Mouse (Mus musculus) erythroblast, adult 5-6 weeks (primary cell): ENCODE data around the gene Gpn3. TPM values are rescaled to one million over a fixed set of nuclear protein-coding genes. Genes with fewer than 3 reads are reported as not detected.

ENCODE experiments used
- ATAC-seq: replicated peaks from 2 replicates; pipeline ENCODE4 v1.8.0; 2016; ENCODE audit warnings: moderate number of reproducible peaks, mild to moderate bottlenecking, moderate TSS enrichment, inconsistent platforms; ENCODE audit not compliant: poor library complexity, low FRiP score, severe bottlenecking
- total RNA-seq, 2 experiments: library from RNA; stranded (forward) in 1 of 2; stranded (reverse) in 1 of 2; fragments of 150-400 nt in 1 of 2; fragments of 200-764, 138-1000 nt in 1 of 2; gene quantifications; 2 replicates each; pipeline versions ENCODE4 v1.2.3 to v1.2.4; 2015 to 2017; ENCODE audit warnings: low replicate concordance in 2 of 2

Gpn3 gene
- total RNA-seq, 2 experiments from 2014 or later = 21.1 to 25.0 TPM

GRCm38 (mm10) chr5:122379374-122380155 is 7.9 kb downstream of the Gpn3 start:
- ATAC-seq = peak; percentile 94

DNA sequence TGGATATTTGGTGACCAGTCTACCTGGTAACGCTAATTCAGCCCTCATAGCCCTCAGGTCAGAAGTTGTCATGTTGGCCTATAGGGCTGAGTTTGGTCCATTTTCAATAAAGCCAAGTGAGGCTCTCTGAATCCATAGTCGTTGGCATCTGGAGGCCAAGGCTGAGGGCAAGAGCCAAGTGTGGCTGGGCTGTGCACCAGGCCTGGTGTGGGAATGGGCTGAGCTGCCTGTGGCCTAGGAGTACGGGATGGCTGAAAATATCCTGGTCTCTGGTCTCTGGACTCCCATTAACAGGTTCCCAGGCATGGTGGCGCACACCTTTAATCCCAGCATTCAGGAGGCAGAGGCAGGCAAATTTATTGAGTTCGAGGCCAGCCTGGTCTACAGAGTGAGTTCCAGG is 18.3 kb downstream of the Gpn3 start:
- ATAC-seq = no peak

GRCm38 (mm10) chr5:122390671-122391070 is 19.0 kb downstream of the Gpn3 start:
- ATAC-seq = no peak

- ATAC-seq = no peak
Observed at GRCm38 (mm10) chr5:122391178-122391785, 19.6 kb downstream of the Gpn3 start.

DNA sequence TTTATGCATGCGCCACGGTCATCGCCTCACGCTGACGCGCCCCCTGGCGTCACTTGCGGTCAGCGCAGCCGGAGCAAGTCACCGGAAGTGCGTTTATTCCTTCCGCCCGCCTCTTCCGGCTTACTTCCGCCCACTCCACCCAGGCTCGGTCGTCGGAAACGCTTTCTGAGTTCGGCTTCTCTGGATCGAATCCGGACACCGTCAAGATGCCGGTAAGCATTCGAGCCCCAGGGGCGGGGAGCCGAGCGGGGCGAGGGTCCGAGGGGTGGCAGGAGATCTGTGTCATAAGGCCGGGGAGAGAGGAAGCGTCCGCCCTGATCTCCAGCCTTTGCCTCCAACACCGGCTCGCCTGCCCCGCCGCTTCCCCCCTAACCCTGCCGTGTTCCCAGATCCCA is 20.1 kb downstream of the Gpn3 start, which contains the start of gene Arpc3:
Gene Arpc3, plus strand, starts transcription at position 93 of the 395 bp plus-strand sequence.
- peak; percentile 97 for ATAC-seq

- ATAC-seq = peak; percentile 38
Observed at GRCm38 (mm10) chr5:122392227-122393004, 20.7 kb downstream of the Gpn3 start.

GRCm38 (mm10) chr5:122393887-122394286 is 22.2 kb downstream of the Gpn3 start:
- peak; percentile 71 for ATAC-seq

DNA sequence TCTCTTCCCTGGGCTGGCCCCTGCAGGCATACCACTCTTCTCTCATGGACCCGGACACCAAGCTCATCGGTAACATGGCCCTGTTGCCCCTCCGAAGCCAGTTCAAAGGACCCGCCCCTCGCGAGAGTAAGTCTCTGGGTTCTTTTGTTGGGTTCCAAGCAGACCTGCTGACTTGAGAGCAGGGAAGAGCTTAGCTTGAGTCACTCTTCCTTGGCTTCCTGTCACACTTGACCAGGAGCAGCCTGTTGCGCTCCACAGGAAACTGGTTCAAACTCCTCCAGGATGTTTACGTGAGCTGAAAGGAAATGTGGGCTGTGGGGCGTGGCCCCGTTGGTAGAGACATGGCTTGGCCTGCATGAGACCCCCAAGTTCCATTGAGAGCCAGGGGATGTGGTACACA is 25.1 kb downstream of the Gpn3 start:
- ATAC-seq = no peak

DNA sequence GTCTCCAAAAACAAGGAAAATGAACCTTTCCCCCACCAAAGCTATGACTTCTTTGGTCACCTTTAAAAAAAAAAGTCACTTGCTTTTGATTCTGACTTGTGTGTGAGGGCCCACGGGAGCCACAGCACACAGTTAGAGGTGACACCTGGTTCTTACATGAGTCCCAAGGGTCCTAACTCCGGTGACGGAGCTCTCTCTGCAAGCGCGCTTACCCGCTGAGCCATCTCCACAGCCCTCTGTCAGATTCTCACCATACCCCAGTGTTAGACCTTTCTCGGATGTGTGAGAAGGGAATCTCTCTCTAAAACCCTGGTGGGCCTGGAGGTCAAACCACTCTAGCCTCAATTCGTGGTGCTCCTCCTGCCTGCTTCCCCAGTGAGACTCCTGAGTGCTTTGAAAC is 25.8 kb downstream of the Gpn3 start:
- no peak for ATAC-seq

GRCm38 (mm10) chr5:122399871-122400270 is 28.2 kb downstream of the Gpn3 start:
- no peak for ATAC-seq

GRCm38 (mm10) chr5:122400628-122401302 is 29.1 kb downstream of the Gpn3 start:
- ATAC-seq = peak; percentile 8; the same call in 1 of the 2 replicates

- ATAC-seq = peak; percentile 76
Observed at GRCm38 (mm10) chr5:122401303-122401640, 29.6 kb downstream of the Gpn3 start.

- ATAC-seq = no peak
Observed at GRCm38 (mm10) chr5:122402160-122402559, 30.5 kb downstream of the Gpn3 start.

GRCm38 (mm10) chr5:122402772-122403171 is 31.1 kb downstream of the Gpn3 start:
- no peak for ATAC-seq

DNA sequence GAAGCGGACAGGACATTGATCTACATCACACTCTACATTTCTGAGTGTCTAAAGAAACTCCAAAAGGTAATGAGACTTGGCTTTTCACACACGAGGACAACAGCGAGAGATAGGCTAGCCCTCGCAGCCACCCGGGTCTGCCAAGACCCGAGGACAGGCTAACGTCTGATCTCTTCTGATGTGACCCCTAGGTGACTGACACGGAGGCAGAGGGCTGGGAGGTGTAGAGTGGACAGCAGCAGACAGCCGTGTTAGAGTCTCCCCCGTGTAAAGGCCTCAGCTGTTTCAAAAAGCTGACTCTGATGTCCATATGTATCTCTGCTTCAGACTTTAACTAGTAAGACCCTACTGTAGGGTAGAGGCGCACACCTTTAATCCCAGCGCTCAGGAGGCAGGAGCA is 31.7 kb downstream of the Gpn3 start:
- no peak for ATAC-seq

DNA sequence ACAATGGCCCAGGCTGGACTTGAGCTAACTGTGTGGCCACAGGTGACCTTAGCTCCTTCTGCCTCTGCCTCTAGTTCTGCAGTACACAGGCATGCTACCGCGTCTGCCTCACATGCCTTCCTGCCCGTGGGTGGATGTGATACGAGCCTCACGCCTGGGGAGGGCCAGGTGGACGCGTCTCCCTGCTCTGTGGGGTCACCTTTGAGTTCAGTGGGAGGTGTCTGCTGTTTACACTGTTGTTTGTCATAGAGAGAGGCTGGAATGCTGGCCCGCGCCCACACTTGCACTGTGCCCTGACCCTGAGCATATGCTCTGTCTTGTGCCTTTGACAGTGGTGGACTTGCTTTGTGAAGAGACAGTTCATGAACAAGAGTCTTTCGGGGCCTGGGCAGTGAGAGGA is 33.9 kb downstream of the Gpn3 start:
- ATAC-seq = no peak

DNA sequence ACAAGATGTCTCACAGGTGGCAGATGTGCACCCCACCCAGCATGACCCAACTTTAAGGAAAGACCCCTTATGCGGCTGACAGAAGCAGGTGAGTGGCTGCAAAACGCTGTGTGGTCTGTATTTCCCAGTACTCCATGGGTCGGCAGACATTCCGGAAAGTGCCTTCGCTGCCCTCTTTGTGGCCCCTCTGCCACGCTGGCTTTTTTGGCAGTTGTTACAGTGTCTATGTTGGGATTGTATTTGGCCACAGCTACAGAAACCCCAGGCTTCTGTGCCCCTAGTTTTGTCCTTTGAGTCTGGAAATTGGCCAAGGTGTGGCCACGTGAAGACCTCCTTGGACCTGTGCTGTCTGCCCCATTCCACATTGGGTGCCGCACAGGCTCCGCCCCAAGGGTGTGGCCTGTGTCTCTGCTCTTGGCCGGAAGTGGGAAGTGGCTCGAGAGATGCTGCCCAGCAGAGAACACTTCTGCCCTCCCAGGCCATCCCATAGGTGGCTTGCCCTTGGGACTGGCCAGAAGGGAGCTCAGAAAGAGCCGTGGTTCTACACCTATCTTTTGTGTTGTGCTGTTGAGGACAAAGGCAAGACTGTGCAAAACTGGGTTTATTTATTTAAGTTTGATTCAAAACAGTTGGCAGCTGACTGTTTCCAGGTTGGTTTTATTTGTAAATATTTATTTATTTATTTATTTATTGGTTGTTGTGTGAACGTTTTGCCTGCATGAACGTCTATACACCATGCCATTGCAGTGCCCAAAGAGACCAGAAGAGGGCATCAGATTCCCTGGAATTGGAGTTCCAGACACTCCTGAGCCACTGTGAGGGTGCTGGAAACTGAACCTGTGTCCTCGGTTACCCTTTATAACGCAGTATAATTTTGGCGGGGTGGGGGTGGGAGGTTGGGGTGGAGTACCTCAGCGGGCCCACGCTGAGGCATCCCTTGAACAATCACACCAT is 38.3 kb downstream of the Gpn3 start:
- ATAC-seq = no peak

- no peak for ATAC-seq
Observed at GRCm38 (mm10) chr5:122411892-122412291, 40.2 kb downstream of the Gpn3 start.

DNA sequence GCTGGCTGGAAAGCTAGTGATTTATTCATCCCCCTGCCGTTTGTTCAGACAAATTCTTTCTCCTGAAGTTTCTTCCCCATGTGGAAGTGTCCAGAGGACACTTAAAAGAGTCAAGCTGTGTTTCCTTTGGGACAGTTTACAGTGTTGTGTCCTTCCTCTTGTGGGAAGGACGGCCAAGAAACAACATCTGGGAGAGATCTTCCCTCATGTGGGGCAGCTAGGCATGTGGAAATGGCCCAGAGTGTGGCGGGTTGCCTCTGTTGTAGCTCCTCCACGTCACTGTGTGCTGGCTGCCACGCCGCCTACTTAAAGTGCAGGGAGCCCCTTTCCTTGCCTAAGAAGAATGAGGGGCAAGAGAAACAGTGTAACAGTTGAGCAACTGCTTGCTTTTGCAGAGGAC is 41.1 kb downstream of the Gpn3 start:
- ATAC-seq = no peak
